Mouse (Mus musculus): ENCODE data around the gene Mgme1. TPM values are rescaled to one million over a fixed set of nuclear protein-coding genes. Genes with fewer than 3 reads are reported as not detected.

Gene Mgme1
- polyA plus RNA-seq, 2 experiments: 11.4 to 17.2 TPM

GRCm38 (mm10) chr2:144264398-144265119, 5.9 kb upstream of the Mgme1 start:
- H3K4me2 ChIP-seq (replicated peaks; ENCODE audit: low read depth, low read length, severe bottlenecking): no peak overlapping the region
- ATAC-seq (ENCODE audit: low FRiP score, low read depth): no peak
- H3K36me3 ChIP-seq (ENCODE audit: control insufficient read depth, insufficient read depth, low read length): peaks cover 26% of the 10 kb centered on the region
- 69% methylated on average over 5 of the region's 5 CpGs for WGBS
- no peak overlapping the region for H3K9ac ChIP-seq (ENCODE audit: low read depth, low read length, severe bottlenecking)
- TF ChIP-seq POLR2A (IDR thresholded peaks at IDR 0.05; ENCODE audit: borderline replicate concordance, extremely low read depth, insufficient read depth, insufficient read length): no peak
- no peak overlapping the region for H3K27ac ChIP-seq (replicated peaks; ENCODE audit: low read depth, low read length)
- H3K4me1 ChIP-seq (ENCODE audit: control insufficient read depth, insufficient read depth, low read length): peaks cover 18% of the 10 kb centered on the region
- H3K4me3 ChIP-seq (replicated peaks; ENCODE audit: low read length): no peak overlapping the region
- DNase-seq (ENCODE audit: low spot score): no peak
- H3K9me3 ChIP-seq (ENCODE audit: control insufficient read depth, low read length): no peaks in the 10 kb centered on the region
- H3K27me3 ChIP-seq (ENCODE audit: control insufficient read depth, insufficient read depth, low read length): no peaks in the 10 kb centered on the region

DNA sequence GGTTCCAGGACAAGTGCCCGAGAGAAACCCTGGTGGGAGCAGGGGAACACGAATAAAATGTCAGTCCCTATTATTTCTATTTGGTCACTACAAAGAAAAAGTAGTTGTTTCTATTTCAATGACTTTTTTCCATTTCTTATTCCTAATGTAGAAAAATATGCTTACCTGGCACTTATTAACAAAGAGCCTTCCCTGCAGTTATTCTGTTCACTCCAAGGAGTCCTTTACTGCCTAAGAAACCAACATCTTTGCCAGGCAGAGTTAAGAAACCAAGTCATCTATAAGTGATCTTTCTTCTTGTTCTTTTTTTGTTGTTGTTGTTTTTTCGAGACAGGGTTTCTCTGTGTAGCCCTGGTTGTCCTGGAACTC, 5.4 kb upstream of the Mgme1 start:
- no peaks in the 10 kb centered on the region for H3K27me3 ChIP-seq (ENCODE audit: control insufficient read depth, insufficient read depth, low read length)
- H3K9ac ChIP-seq (ENCODE audit: low read depth, low read length, severe bottlenecking): no peak overlapping the region
- H3K4me3 ChIP-seq (replicated peaks; ENCODE audit: low read length): no peak overlapping the region
- peaks cover 23% of the 10 kb centered on the region for H3K36me3 ChIP-seq (ENCODE audit: control insufficient read depth, insufficient read depth, low read length)
- H3K9me3 ChIP-seq (ENCODE audit: control insufficient read depth, low read length): no peaks in the 10 kb centered on the region
- TF ChIP-seq POLR2A (IDR thresholded peaks at IDR 0.05; ENCODE audit: borderline replicate concordance, extremely low read depth, insufficient read depth, insufficient read length): no peak
- no peak overlapping the region for H3K27ac ChIP-seq (replicated peaks; ENCODE audit: low read depth, low read length)
- no peak overlapping the region for H3K4me2 ChIP-seq (replicated peaks; ENCODE audit: low read depth, low read length, severe bottlenecking)
- no peak for ATAC-seq (ENCODE audit: low FRiP score, low read depth)
- no peak for DNase-seq (ENCODE audit: low spot score)
- 80% methylated on average over 3 of the region's 3 CpGs for WGBS
- peaks cover 18% of the 10 kb centered on the region for H3K4me1 ChIP-seq (ENCODE audit: control insufficient read depth, insufficient read depth, low read length)

DNA sequence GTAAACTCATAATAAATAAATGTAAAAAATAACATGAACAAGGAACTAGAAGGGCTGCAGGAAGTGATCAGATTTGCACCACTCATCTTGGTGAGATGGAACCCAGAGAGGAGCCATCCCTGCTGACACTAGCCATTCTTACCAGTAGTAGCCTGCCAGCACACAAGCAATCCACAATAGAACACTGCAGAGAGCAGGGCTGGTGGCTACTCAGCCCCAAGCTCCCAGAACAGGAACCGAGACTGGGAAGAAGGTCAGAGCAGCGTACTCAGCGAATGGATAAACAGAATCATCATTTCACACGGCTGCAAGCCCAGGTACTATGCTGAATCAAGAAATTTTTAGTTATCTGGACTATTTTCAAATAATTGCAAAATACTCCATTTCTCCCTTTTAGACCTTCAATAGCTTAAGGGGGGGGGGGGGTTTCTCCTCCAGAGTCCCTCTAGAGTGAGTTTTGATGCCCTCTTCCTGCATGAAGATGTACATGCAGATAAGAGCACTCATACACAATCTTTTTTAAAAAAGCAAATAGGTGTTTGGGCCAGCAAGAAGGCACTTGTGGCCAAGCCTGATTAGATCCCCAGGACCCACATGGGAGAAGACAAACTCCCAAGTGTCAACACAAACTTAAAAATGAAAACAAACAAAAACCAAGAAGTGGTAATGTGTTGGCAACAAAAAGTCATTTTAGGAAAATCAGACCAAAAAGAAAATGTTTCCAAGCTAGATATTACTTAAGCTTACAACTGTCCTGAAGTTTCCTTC, 4.4 kb upstream of the Mgme1 start:
- H3K4me1 ChIP-seq (ENCODE audit: control insufficient read depth, insufficient read depth, low read length): peaks cover 18% of the 10 kb centered on the region
- no peak overlapping the region for H3K27ac ChIP-seq (replicated peaks; ENCODE audit: low read depth, low read length)
- H3K4me3 ChIP-seq (replicated peaks; ENCODE audit: low read length): no peak overlapping the region
- H3K36me3 ChIP-seq (ENCODE audit: control insufficient read depth, insufficient read depth, low read length): peaks cover 13% of the 10 kb centered on the region
- DNase-seq (ENCODE audit: low spot score): no peak
- TF ChIP-seq POLR2A (IDR thresholded peaks at IDR 0.05; ENCODE audit: borderline replicate concordance, extremely low read depth, insufficient read depth, insufficient read length): no peak
- H3K4me2 ChIP-seq (replicated peaks; ENCODE audit: low read depth, low read length, severe bottlenecking): no peak overlapping the region
- ATAC-seq (ENCODE audit: low FRiP score, low read depth): no peak
- no peak overlapping the region for H3K9ac ChIP-seq (ENCODE audit: low read depth, low read length, severe bottlenecking)
- H3K9me3 ChIP-seq (ENCODE audit: control insufficient read depth, low read length): no peaks in the 10 kb centered on the region
- WGBS: 62% methylated on average over 4 of the region's 4 CpGs
- H3K27me3 ChIP-seq (ENCODE audit: control insufficient read depth, insufficient read depth, low read length): no peaks in the 10 kb centered on the region

GRCm38 (mm10) chr2:144267004-144267730, 3.3 kb upstream of the Mgme1 start:
- TF ChIP-seq POLR2A (IDR thresholded peaks at IDR 0.05; ENCODE audit: borderline replicate concordance, extremely low read depth, insufficient read depth, insufficient read length): no peak
- 54% methylated on average over 5 of the region's 5 CpGs for WGBS
- ATAC-seq (ENCODE audit: low FRiP score, low read depth) (no peak), DNase-seq (ENCODE audit: low spot score) (no peak)
- H3K27me3 ChIP-seq (ENCODE audit: control insufficient read depth, insufficient read depth, low read length): no peaks in the 10 kb centered on the region
- H3K4me3 ChIP-seq (replicated peaks; ENCODE audit: low read length): no peak overlapping the region
- 0 out of 2 replicates have a peak, but pooled peaks cover 6% of the 10 kb centered on the region for H3K36me3 ChIP-seq (ENCODE audit: control insufficient read depth, insufficient read depth, low read length)
- H3K9ac ChIP-seq (ENCODE audit: low read depth, low read length, severe bottlenecking): no peak overlapping the region
- H3K4me1 ChIP-seq (ENCODE audit: control insufficient read depth, insufficient read depth, low read length): peaks cover 18% of the 10 kb centered on the region
- H3K27ac ChIP-seq (replicated peaks; ENCODE audit: low read depth, low read length): no peak overlapping the region
- no peaks in the 10 kb centered on the region for H3K9me3 ChIP-seq (ENCODE audit: control insufficient read depth, low read length)
- no peak overlapping the region; the same call in 1 of the 2 replicates for H3K4me2 ChIP-seq (replicated peaks; ENCODE audit: low read depth, low read length, severe bottlenecking)

DNA sequence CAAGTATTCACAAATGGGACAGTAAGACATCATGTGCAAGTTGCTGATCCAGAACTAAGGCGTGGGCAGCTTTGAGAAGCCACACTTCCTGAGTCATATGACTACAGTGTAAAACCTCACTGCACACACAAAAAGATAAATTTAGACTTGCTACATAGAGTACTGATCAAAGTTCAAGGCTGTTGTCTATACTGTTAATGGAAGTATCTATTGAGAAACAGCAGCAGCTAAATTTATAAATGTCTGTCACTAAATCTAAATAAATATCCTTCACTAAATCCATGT, 2.8 kb upstream of the Mgme1 start:
- no peak overlapping the region for H3K4me3 ChIP-seq (replicated peaks; ENCODE audit: low read length)
- TF ChIP-seq POLR2A (IDR thresholded peaks at IDR 0.05; ENCODE audit: borderline replicate concordance, extremely low read depth, insufficient read depth, insufficient read length): no peak
- H3K36me3 ChIP-seq (ENCODE audit: control insufficient read depth, insufficient read depth, low read length): 0 out of 2 replicates have a peak, but pooled peaks cover 6% of the 10 kb centered on the region
- no peaks in the 10 kb centered on the region for H3K9me3 ChIP-seq (ENCODE audit: control insufficient read depth, low read length)
- no peak for ATAC-seq (ENCODE audit: low FRiP score, low read depth)
- WGBS: 57% methylated on average over 1 of the region's 1 CpGs
- H3K4me2 ChIP-seq (replicated peaks; ENCODE audit: low read depth, low read length, severe bottlenecking): peak overlapping the region; percentile 75; the same call in 1 of the 2 replicates
- H3K27ac ChIP-seq (replicated peaks; ENCODE audit: low read depth, low read length): no peak overlapping the region
- H3K4me1 ChIP-seq (ENCODE audit: control insufficient read depth, insufficient read depth, low read length): peaks cover 18% of the 10 kb centered on the region
- no peak overlapping the region for H3K9ac ChIP-seq (ENCODE audit: low read depth, low read length, severe bottlenecking)
- DNase-seq (ENCODE audit: low spot score): no peak
- no peaks in the 10 kb centered on the region for H3K27me3 ChIP-seq (ENCODE audit: control insufficient read depth, insufficient read depth, low read length)
